8 mouse cellular contexts compared by ENCODE assay signal in the genomic region with DNA sequence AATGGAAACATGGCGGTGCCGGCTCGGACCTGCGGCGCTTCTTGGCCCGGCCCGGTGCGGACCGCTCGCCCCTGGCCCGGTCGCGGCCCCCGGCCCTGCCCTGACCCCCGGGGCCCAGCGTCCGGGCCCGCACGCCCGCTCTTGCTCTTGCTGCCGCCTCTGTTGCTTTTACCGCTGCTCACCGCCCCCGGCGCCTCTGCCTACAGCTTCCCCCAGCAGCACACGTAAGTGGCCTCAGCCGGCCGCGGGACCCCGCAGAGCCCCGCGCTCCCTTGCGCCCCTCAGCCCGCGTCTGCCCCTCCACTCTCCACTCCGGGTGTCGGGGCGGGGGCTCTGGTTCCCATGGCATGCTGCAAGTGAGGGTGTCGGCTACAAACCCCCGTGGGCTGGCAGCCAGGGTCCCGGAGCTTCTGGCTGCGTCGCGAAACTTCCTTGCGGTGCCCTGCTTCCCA. TPM values are rescaled to one million over a fixed set of nuclear protein-coding genes. Genes with fewer than 3 reads are reported as not detected.
A peak's percentile ranks its signal among the peaks of the same experiment; 100 is the strongest.
DNase-seq lines count a peak whose midpoint lies in the region; ATAC-seq and TF ChIP-seq lines count a peak whose summit lies in the region.

No protein-coding gene starts in this region.

- peak overlapping the region; percentile 80 for H3K4me3 ChIP-seq in heart, embryonic 11.5 days (ENCODE audit: low read depth, low read length)
- peak overlapping the region; percentile 83 for H3K4me3 ChIP-seq in forebrain, embryonic 12.5 days (replicated peaks)
- peak overlapping the region; percentile 56 for H3K4me3 ChIP-seq in limb, embryonic 11.5 days (ENCODE audit: low read depth, low read length)
- H3K4me3 ChIP-seq in small intestine, adult 2 months (ENCODE audit: low read depth, low read length): peak overlapping the region; percentile 45

- peaks cover 4% of the 10 kb centered on the region; the same call in 1 of the 2 replicates for H3K4me1 ChIP-seq in heart, embryonic 11.5 days (ENCODE audit: control insufficient read depth, insufficient read depth, low read length)
- peaks cover 41% of the 10 kb centered on the region for H3K4me1 ChIP-seq in forebrain, embryonic 12.5 days
- peaks cover 5% of the 10 kb centered on the region; the same call in 1 of the 2 replicates for H3K4me1 ChIP-seq in limb, embryonic 11.5 days (ENCODE audit: control insufficient read depth, insufficient read depth, low read length)
- H3K4me1 ChIP-seq in small intestine, adult 2 months (ENCODE audit: control insufficient read depth, insufficient read depth, insufficient read length, low read length): peaks cover 5% of the 10 kb centered on the region

- TF ChIP-seq POLR2A in small intestine, adult 2 months (IDR thresholded peaks at IDR 0.05; ENCODE audit: low read depth, low read length): no peak

- H3K27me3 ChIP-seq in heart, embryonic 11.5 days (ENCODE audit: control insufficient read depth, insufficient read depth, low read length): peaks cover 56% of the 10 kb centered on the region
- peaks cover 86% of the 10 kb centered on the region for H3K27me3 ChIP-seq in forebrain, embryonic 12.5 days
- peaks cover 65% of the 10 kb centered on the region for H3K27me3 ChIP-seq in limb, embryonic 11.5 days (ENCODE audit: control insufficient read depth, insufficient read depth, low read length)
- peaks cover 37% of the 10 kb centered on the region for H3K27me3 ChIP-seq in small intestine, adult 2 months (ENCODE audit: control insufficient read depth, insufficient read depth, low read length)

- no peak for TF ChIP-seq CTCF in small intestine, adult 2 months (IDR thresholded peaks at IDR 0.05; ENCODE audit: extremely low read depth, insufficient read length, insufficient replicate concordance, low read depth, low read length)

- 1% methylated on average over 20 of the region's 45 CpGs for WGBS in heart, embryonic 11.5 days (ENCODE audit: insufficient replicate concordance)
- 0% methylated on average over 41 of the region's 45 CpGs for whole genome bisulfite sequencing in forebrain, embryonic 12.5 days
- WGBS in limb, embryonic 11.5 days: under 1% methylated on average over 42 of the region's 45 CpGs
- 3% methylated on average over 45 of the region's 45 CpGs for WGBS in small intestine, adult 2 months

- H3K9ac ChIP-seq in heart, embryonic 11.5 days (ENCODE audit: low read depth, low read length): peak overlapping the region; percentile 68
- peak overlapping the region; percentile 84 for H3K9ac ChIP-seq in forebrain, embryonic 12.5 days
- H3K9ac ChIP-seq in limb, embryonic 11.5 days (ENCODE audit: low read length): peak overlapping the region; percentile 56

- ATAC-seq in heart, embryonic 11.5 days (replicated peaks; ENCODE audit: insufficient number of reproducible peaks, low FRiP score, low TSS enrichment): peak; percentile 12; the same call in 1 of the 2 replicates
- peak; percentile 56 for ATAC-seq in forebrain, embryonic 12.5 days (ENCODE audit: low FRiP score)
- peak; percentile 49 for ATAC-seq in limb, embryonic 11.5 days (ENCODE audit: insufficient number of reproducible peaks, low FRiP score, low TSS enrichment, low read depth)

- peak overlapping the region; percentile 72 for H3K27ac ChIP-seq in heart, embryonic 11.5 days (ENCODE audit: low read depth, low read length)
- peak overlapping the region; percentile 70 for H3K27ac ChIP-seq in forebrain, embryonic 12.5 days
- no peak overlapping the region for H3K27ac ChIP-seq in limb, embryonic 11.5 days (replicated peaks; ENCODE audit: low read depth, low read length)
- H3K27ac ChIP-seq in small intestine, adult 2 months (ENCODE audit: insufficient read depth, low read depth, low read length): no peak overlapping the region

- peak overlapping the region; percentile 95 for H3K4me2 ChIP-seq in heart, embryonic 11.5 days
- peak overlapping the region; percentile 98 for H3K4me2 ChIP-seq in forebrain, embryonic 12.5 days
- H3K4me2 ChIP-seq in limb, embryonic 11.5 days (ENCODE audit: low read depth, severe bottlenecking): peak overlapping the region; percentile 100

- DNase-seq in heart, adult 8-10 months (ENCODE audit: low spot score): no peak
- DNase-seq in R1 (ENCODE audit: low read depth, low spot score): peak; percentile 52
- DNase-seq in limb, embryonic 11.5 days (ENCODE audit: low spot score): peak; percentile 52
- DNase-seq in B cell, adult 2 months: no peak
- DNase-seq in layer of hippocampus, adult 8-10 months (ENCODE audit: low spot score in 2 of 2): no peak

- no peaks in the 10 kb centered on the region for H3K9me3 ChIP-seq in heart, embryonic 11.5 days (replicated peaks; ENCODE audit: control insufficient read depth, low read length)
- no peaks in the 10 kb centered on the region for H3K9me3 ChIP-seq in forebrain, embryonic 12.5 days
- H3K9me3 ChIP-seq in limb, embryonic 11.5 days (ENCODE audit: control insufficient read depth, low read length): no peaks in the 10 kb centered on the region

- H3K36me3 ChIP-seq in heart, embryonic 11.5 days (ENCODE audit: control insufficient read depth, insufficient read depth, low read length): no peaks in the 10 kb centered on the region
- H3K36me3 ChIP-seq in forebrain, embryonic 12.5 days (replicated peaks): no peaks in the 10 kb centered on the region
- no peaks in the 10 kb centered on the region for H3K36me3 ChIP-seq in limb, embryonic 11.5 days (ENCODE audit: control insufficient read depth, insufficient read depth, low read length)
- no peaks in the 10 kb centered on the region for H3K36me3 ChIP-seq in small intestine, adult 2 months (ENCODE audit: control insufficient read depth, insufficient read depth, low read length)

RNA-seq across cellular contexts. Expression of a gene that starts 0.7 kb away (rescaled TPM):
- polyA plus RNA-seq in heart, embryonic 11.5 days (2014; fragmentation: Nextera tagmentation; extraction: Ambion mirVana): 5.9 and 7.1 TPM in 2 replicates
- total RNA-seq in heart, adult 8-10 months (2022): 10 to 100 TPM; 10.4 to 18.4 (median 12.3) TPM
- 3.3 and 3.4 TPM in 2 replicates for polyA plus RNA-seq in forebrain, embryonic 12.5 days (2016; fragmentation: Nextera tagmentation; extraction: Ambion mirVana)
- polyA plus RNA-seq in limb, embryonic 11.5 days (2014; fragmentation: Nextera tagmentation; extraction: Ambion mirVana): 0.12 and 0.26 TPM in 2 replicates
- 2.9 and 5.3 TPM in 2 replicates for polyA plus RNA-seq in small intestine, adult 2 months (2012; rRNA removed)
- total RNA-seq in layer of hippocampus, adult 8-10 months (2022): 10 to 100 TPM; 14.6 to 21.0 (median 17.0) TPM

RNA-seq across cellular contexts. Expression of a gene that starts 59.7 kb away (rescaled TPM):
- 0.66 and 0.92 TPM in 2 replicates for polyA plus RNA-seq in heart, embryonic 11.5 days (2014; fragmentation: Nextera tagmentation; extraction: Ambion mirVana)
- 10 to 100 TPM in 1 of 4 experiments, 1 to 10 TPM in 3; 5.6 to 10.3 (median 6.4) TPM for total RNA-seq in heart, adult 8-10 months (2022)
- polyA plus RNA-seq in forebrain, embryonic 12.5 days (2016; fragmentation: Nextera tagmentation; extraction: Ambion mirVana): 2.2 and 2.9 TPM in 2 replicates
- polyA plus RNA-seq in limb, embryonic 11.5 days (2014; fragmentation: Nextera tagmentation; extraction: Ambion mirVana): 0.60 and 0.73 TPM in 2 replicates
- polyA plus RNA-seq in small intestine, adult 2 months (2012; rRNA removed): 0.10 and 0.25 TPM in 2 replicates
- total RNA-seq in layer of hippocampus, adult 8-10 months (2022): 1 to 10 TPM; 2.4 to 4.0 (median 3.4) TPM

Comparison
In these comparisons a context has a peak if more than half of its experiments do, and no peak if none do; other contexts are left out.
1. H3K27ac ChIP-seq: peak in heart, embryonic 11.5 days (single experiment) and forebrain, embryonic 12.5 days (single experiment); none in limb, embryonic 11.5 days (single experiment) and small intestine, adult 2 months (single experiment).
2. DNase-seq: peak in R1 (single experiment) and limb, embryonic 11.5 days (single experiment); none in heart, adult 8-10 months (single experiment), B cell, adult 2 months (0 of 2) and layer of hippocampus, adult 8-10 months (0 of 2).
3. Peak in every context shown above with its lines, with median percentiles within 50 percentile points of each other: ATAC-seq, H3K4me2 ChIP-seq, H3K4me3 ChIP-seq and H3K9ac ChIP-seq.